Mouse (Mus musculus) B cell, adult 67 days (primary cell): Measurements from ENCODE around the gene Dgkb. TPM values are rescaled to one million over a fixed set of nuclear protein-coding genes. Genes with fewer than 3 reads are reported as not detected.

ENCODE experiments used
- total RNA-seq, 2 experiments: library from RNA; stranded (reverse); gene quantifications; 4 replicates each; pipeline ENCODE4 v1.2.4; 2023

The Dgkb gene
- total RNA-seq: not detected

GRCm38 (mm10) chr12:37817426-37817825 lies at the start of gene Dgkb:
Dgkb (plus strand) TSS chr12:37817726.

